Mouse (Mus musculus) bone marrow, adult 2 months (tissue): Measurements from ENCODE around the gene Dner. TPM values are rescaled to one million over a fixed set of nuclear protein-coding genes. Genes with fewer than 3 reads are reported as not detected.

Experiments
- H3K27ac ChIP-seq: fragments of 200-500 bp; 2 replicates; pipeline ENCODE4 v1.5.1; 2012; ENCODE audit warnings: low read depth, mild to moderate bottlenecking, control low read depth, inconsistent platforms, low read length; ENCODE audit not compliant: control insufficient read depth, poor library complexity, insufficient read depth
- H3K4me1 ChIP-seq: fragments of 200-500 bp; 2 replicates; pipeline ENCODE4 v1.6.1; 2011; ENCODE audit warnings: low read length; ENCODE audit not compliant: control insufficient read depth, insufficient read depth
- H3K4me3 ChIP-seq: fragments of 200-500 bp; replicated peaks from 2 replicates; pipeline ENCODE3; 2011; ENCODE audit warnings: mild to moderate bottlenecking, low read depth, low read length, control low read depth; ENCODE audit not compliant: control insufficient read depth
- CTCF ChIP-seq: fragments of 200-500 bp; IDR thresholded peaks from 2 replicates; pipeline ENCODE4 v1.5.1; 2011; ENCODE audit warnings: low read length, control low read depth; ENCODE audit not compliant: control insufficient read depth, insufficient read depth
- POLR2A ChIP-seq: fragments of 200-500 bp; IDR thresholded peaks from 2 replicates; pipeline ENCODE4 v1.6.1; 2011; ENCODE audit warnings: low read depth, mild to moderate bottlenecking, control low read depth, low read length, borderline replicate concordance; ENCODE audit not compliant: control insufficient read depth
- WGBS: fragments of 180-500 bp; shearing (Covaris S2); methylation state at CpG from one replicate; pipeline ENCODE4 v1.1.7; 2018; 5-methylcytosine and 5-hydroxymethylcytosine counted together
- polyA plus RNA-seq: library from polyadenylated mRNA; stranded (reverse); fragments of >200 nt; gene quantifications from 2 replicates; pipeline ENCODE4 v1.2.4, GENCODE M21; 2011; ENCODE audit warnings: low replicate concordance; ENCODE audit not compliant: missing spikeins, insufficient read depth, insufficient read length

Gene Dner
- polyA plus RNA-seq, 1 experiment = 0.70 TPM

DNA sequence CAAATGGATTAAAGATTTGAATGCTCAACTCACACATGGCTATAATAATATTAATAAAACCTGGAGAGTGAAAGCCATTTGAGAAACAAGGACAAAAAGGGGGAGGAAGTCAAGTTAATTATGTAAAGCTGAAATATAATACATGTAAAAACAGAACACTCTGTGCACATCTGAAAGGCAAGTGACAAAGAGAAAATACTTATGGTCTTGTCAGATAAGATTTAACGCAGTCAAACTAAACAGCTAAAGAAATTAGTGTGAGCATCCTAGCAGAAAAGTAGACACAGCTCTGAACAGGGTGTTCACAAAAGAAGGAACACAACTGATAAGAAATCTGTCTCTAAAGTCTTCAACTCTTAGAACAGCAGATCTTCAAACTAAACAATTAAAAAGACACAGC, 293.9 kb downstream of the Dner start:
- Histone ChIP-seq H3K4me1 (no peaks in the 10 kb centered on the region; the same call in 1 of the 2 replicates), H3K4me3 (no peak overlapping the region), H3K27ac (no peak overlapping the region)
- 75% methylated on average over 1 of the region's 1 CpGs for WGBS
- no peak for TF ChIP-seq POLR2A
- TF ChIP-seq CTCF = no peak

GRCm38 (mm10) chr1:84399671-84400070, 296.4 kb downstream of the Dner start:
- WGBS = 80% methylated on average over 3 of the region's 3 CpGs
- no peaks in the 10 kb centered on the region for H3K4me1 ChIP-seq
- H3K4me3 ChIP-seq = no peak overlapping the region
- H3K27ac ChIP-seq = no peak overlapping the region
- TF ChIP-seq CTCF (no peak), POLR2A (no peak)

- Histone ChIP-seq H3K4me1 (no peaks in the 10 kb centered on the region), H3K27ac (no peak overlapping the region), H3K4me3 (no peak overlapping the region)
- 85% methylated on average over 4 of the region's 4 CpGs for WGBS
- TF ChIP-seq POLR2A (no peak), CTCF (no peak)
Observed at GRCm38 (mm10) chr1:84399118-84399517, 296.9 kb downstream of the Dner start.

DNA sequence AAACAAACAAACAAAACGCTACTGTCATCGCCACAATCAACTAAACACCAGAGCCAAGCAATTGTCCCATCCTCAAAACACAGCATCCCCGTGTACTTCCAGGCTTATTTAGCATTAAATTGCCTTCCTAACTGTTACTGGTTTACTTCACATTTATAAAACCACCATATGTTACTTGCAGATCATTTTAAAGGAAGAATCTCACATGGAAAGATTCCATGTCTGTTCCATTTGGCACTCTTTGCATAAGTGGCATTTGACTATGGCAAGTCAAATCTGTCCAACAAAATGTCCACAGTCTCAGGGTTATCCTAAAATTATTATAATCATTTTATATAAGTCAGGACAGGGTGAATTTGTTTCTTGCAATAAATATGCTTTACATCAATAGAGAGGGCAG, 299.2 kb downstream of the Dner start:
- TF ChIP-seq POLR2A (no peak), CTCF (no peak)
- H3K4me1 ChIP-seq = no peaks in the 10 kb centered on the region
- 49% methylated on average over 3 of the region's 3 CpGs for WGBS

DNA sequence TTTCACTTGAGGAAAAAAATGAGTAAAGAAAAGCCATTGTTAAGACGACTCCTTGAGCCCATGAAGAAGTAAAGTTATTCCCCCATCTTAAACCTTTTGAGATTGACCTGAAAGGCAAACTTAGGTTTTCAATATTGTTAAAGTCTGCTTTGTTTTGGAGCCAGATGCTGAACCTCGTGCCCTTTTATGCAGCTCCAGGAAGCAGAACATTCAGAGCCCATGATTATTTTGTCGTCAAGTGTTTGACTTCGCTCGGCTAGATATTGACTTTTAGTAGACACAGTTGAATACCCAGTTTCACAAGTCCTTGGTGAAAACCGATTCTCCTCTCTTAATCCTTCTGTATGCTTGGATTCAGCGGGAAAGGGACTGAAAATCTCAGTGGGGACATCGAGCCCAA, 300.1 kb downstream of the Dner start:
- no peaks in the 10 kb centered on the region for H3K4me1 ChIP-seq
- WGBS = 72% methylated on average over 8 of the region's 8 CpGs
- H3K27ac ChIP-seq = no peak overlapping the region
- no peak for TF ChIP-seq CTCF
- no peak for TF ChIP-seq POLR2A
- no peak overlapping the region for H3K4me3 ChIP-seq

More for the DNA sequence above, 299.2 kb downstream of the Dner start:
- Histone ChIP-seq H3K4me3 (no peak overlapping the region), H3K27ac (no peak overlapping the region)

DNA sequence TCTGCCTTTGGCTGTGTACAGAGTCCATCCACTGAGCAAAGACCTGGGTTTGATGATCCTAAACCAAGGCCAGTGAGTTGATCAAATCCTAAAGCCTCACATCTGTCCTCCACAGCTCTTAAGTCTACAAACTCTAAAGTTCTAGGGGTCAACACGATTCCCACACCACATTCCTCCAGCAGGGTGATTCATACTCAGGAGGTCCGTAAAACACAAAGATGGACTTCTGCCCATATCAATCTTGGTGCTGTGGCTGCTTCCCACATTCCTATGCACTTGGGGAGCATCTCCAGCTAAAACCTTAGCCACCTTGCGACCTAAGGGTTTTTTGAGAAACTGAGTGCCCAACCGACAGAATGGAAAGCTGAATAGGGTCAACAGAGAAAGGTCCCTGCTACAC, 305.1 kb downstream of the Dner start:
- TF ChIP-seq POLR2A = no peak
- no peak for TF ChIP-seq CTCF
- H3K4me1 ChIP-seq = no peaks in the 10 kb centered on the region
- no peak overlapping the region for H3K27ac ChIP-seq
- WGBS = 71% methylated on average over 4 of the region's 4 CpGs
- no peak overlapping the region for H3K4me3 ChIP-seq

GRCm38 (mm10) chr1:84387616-84388015, 308.4 kb downstream of the Dner start:
- Histone ChIP-seq H3K4me1 (no peaks in the 10 kb centered on the region), H3K27ac (no peak overlapping the region), H3K4me3 (no peak overlapping the region)
- WGBS = 74% methylated on average over 4 of the region's 4 CpGs
- TF ChIP-seq CTCF (no peak), POLR2A (no peak)

GRCm38 (mm10) chr1:84386481-84387146, 309.4 kb downstream of the Dner start:
- no peak overlapping the region for H3K27ac ChIP-seq
- no peaks in the 10 kb centered on the region for H3K4me1 ChIP-seq
- 82% methylated on average over 8 of the region's 8 CpGs for WGBS
- TF ChIP-seq POLR2A (no peak), CTCF (no peak)
- H3K4me3 ChIP-seq = no peak overlapping the region

DNA sequence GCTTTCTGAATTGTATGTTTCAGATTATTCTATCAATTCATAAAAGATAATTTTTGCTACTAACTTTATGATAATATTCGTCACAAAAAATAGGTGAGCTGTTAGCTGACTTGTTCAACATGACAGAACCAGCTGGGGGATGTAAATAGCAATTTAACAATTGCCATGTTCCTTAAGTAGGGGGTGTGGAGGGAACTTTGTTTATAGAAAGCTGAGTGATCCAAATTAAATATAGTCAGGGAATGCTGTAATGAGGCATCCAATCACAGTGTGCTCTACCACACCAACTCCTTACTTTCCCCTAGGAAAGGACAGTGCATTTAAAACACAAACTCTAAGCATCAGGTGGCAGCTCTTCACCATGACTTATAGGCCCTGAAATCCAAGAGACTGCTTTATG, 313.3 kb downstream of the Dner start:
- no peaks in the 10 kb centered on the region for H3K4me1 ChIP-seq
- WGBS = 64% methylated on average over 1 of the region's 1 CpGs
- H3K4me3 ChIP-seq = no peak overlapping the region
- no peak for TF ChIP-seq CTCF
- no peak for TF ChIP-seq POLR2A
- H3K27ac ChIP-seq = no peak overlapping the region
